Mouse (Mus musculus) regulatory T cell (primary cell): Measurements from ENCODE around the gene Pgbd5.

ENCODE experiments used
- in situ Hi-C: fragments of 300-600 bp; cut with MboI, MseI; formaldehyde crosslinking; loops from one replicate; pipeline ENCODE4 v1.15.1; 2025; ENCODE audit warnings: high pct_unique_total_duplicates

Pgbd5 gene

DNA sequence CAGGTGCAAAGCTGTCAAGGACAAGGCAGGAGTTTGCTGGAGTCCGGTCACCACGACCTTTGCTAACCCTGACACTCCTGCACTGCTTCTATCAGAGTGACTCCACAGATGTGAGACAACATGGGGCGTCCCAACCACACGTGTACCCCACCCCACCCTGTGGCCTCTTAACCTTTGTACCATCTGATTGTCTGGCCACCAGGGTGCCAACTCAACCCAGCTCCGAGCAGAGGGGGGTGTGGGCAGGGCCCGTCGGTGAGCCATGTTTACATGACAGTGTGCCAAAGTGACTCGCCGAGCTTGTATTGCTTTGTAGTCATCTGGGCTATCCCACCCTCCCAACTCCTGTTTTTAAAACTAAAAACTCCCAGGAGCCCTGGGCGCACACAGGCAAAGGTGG lies 94.4 kb downstream of the Pgbd5 start:
- in situ Hi-C loops: loop anchor here (10.0 kb wide), 1 partner anchor 1080 kb away; no protein-coding TSS in a partner anchor

DNA sequence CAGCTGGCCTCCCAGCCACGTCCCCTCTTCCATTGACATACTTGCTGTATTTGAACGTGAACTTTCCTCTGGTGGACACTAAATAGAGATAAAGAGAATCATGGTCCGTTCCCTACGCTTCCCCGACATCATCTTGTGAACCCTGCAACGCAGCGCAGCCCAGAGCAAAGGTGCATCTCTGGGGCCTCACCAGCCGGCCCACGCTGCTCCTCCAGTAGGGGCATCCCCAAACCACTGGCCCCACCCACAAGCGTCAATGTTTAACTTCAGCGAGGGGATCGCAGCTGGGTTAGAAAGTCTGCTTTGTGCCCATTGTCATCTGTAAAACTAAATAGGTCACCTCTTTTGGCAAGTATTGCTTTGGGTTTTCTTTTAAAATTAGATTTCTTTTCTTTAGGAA lies 95.5 kb downstream of the Pgbd5 start:
- in situ Hi-C loops: loop anchor here (10.0 kb wide), 1 partner anchor 1081 kb away; no protein-coding TSS in a partner anchor

DNA sequence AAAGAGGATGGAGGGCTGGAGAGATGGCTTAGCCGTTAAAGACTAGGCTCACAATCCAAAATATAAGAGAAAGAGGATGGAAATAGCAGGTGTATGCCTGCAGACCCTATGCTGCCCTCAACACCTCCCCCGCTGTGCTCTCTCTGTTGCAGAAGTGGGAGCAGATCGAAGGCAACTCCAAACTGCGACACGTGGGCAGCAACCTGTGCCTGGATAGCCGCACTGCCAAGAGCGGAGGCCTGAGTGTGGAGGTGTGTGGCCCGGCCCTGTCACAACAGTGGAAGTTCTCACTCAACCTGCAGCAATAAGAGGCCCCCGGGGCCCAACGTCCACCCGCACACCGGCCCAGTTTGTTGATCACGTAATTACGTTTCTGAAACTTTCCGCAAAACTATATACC lies 96.3 kb downstream of the Pgbd5 start:
- in situ Hi-C loops: loop anchor here (10.0 kb wide), 1 partner anchor 1082 kb away; no protein-coding TSS in a partner anchor

DNA sequence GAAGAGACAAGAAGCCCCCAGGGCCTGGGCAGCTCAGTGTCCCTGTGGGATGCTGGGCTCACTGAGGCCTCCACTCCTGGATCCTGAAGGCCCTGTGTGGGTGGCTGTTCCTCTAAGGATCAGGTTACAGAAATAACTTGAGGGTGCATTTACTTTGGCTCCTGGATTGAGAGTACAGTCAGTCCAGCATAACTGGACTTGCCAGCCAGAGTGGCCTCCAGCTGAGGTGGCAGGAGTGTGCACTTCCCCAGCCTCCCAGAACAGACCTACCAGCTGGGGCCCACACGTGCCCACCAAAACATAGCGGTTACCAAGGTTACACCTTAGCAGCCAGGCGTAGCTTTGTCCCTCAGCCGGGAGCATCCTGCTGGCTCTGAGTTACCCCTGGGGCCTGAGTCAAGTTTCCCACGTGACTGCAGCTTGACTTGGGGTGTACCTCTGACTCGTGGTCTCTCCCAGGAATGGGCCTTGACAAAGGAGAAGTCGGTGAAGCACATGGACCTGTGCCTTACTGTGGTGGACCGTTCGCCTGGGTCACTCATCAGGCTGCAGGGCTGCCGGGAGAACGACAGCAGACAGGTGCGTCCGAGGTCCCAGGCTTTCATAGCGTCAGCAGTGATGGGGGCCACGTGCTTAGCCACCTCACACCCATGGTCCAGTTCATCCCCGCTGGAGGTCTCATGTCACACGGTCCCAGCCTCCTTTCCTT lies 98.9 kb downstream of the Pgbd5 start:
- in situ Hi-C loops: loop anchor here (10.0 kb wide), 1 partner anchor 1084 kb away; no protein-coding TSS in a partner anchor

DNA sequence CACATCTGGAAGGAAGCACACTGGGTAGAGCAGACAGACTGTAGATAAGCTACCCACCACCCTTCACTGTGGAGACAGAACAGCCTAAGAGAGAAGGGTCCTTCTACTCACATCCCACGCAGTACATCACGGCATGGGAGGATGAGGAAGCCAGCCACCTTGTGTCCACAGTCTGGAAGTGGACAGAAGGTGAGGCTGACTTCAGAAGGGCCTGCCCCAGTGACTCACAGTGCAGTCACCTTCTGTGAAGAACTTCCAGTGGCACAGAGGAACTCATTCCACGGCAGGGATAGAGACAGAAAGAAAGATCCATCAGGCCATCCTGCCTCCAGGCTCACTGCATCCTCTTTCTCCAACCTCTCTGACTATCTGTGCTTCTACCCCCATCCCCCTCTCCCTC lies 99.7 kb downstream of the Pgbd5 start:
- in situ Hi-C loops: loop anchor here (10.0 kb wide), 1 partner anchor 1085 kb away; no protein-coding TSS in a partner anchor

DNA sequence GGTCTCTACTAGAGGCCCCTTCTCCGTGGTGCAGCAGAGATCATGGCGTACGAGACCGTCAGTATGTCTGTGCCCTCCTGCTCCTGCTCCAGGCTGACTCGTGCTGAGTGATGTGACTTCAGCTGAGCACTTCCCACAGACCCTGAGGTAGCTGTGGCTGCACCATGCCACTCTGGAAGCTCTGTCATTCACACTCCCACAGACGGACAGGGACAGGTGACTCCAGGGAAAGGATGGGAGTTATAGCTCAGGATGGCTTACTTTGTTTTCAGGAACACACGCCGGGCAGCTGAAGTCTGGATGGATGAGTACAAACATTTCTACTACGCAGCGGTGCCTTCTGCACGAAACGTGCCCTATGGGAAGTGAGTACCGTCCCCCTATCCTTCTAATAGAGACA lies 103.2 kb downstream of the Pgbd5 start:
- in situ Hi-C loops: no loop called here

DNA sequence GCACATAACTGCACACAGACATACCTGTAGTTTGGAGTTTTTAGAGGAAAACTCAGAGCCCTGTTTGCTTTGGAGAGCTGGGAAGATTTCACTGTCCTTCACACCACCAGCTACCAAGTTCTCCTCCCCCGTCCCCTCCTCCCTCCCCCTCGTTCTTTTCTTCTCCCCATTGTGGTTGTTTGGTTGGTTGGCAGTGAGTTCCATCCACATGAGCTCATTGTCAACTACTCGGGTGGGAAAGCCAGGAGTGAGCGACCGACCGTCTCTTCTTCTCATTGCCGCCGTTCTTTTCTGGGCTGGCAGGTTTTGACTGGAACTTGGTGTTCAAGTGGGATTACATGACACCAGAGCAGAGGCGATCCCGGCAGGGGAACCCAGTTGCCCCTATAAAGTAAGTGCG lies 107.8 kb downstream of the Pgbd5 start:
- in situ Hi-C loops: no loop called here

DNA sequence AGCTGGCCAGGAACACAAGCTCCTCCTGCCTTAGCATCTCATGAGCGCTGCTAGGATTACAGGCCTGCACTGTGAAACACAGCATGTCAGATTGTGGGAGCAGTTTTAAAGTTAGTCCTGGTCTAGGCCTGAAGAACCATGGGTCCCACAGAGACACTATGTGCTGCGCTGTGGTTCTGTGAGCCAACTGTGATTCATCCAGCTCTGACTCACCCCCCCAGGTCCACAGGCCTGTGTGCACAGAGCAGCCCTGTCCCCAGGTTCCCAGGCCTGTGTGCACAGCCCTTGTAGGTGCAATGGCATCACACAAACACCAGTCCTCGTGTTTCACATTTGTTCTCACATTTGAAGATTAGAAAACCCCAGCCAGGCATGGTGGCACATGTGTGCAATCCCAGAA lies 108.4 kb downstream of the Pgbd5 start:
- in situ Hi-C loops: no loop called here

DNA sequence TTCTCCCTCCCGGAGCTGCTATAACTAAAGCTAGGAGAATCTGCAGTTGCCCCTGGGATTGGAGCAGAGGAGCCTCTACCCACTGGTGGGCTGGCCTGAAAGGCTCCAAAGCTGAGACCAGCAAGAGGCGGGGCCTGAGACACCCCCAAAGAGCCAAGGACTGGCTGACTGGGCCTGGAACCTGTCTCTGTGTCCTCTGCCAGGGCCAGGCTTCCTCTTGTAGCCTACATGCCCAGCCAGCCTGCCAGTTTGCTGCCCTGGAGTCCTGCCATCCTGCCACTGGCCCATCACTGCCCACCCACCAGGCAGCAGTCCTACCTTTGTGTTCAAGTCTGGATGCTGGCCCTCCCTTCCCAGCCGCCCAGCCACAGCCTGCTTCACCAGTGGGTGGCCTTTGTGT lies 109.0 kb downstream of the Pgbd5 start:
- in situ Hi-C loops: no loop called here

DNA sequence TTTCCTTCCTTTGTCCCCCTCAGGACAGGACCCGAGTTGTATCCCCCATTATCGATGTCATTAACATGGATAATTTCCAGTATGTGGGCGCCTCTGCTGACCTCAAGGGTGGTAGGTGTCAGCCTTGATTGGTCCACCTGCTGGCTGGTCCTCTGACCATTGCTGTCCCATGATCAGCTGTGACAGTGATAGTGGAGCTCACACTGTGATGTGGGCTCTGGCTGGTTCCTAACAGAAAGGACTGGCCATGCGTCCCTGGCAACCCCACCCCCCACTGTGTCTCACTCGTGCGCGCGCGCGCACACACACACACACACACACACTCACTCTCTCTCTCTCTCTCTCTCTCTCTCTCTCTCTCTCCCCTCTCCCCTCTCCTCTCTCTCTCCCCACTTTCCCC lies 109.8 kb downstream of the Pgbd5 start:
- in situ Hi-C loops: no loop called here

DNA sequence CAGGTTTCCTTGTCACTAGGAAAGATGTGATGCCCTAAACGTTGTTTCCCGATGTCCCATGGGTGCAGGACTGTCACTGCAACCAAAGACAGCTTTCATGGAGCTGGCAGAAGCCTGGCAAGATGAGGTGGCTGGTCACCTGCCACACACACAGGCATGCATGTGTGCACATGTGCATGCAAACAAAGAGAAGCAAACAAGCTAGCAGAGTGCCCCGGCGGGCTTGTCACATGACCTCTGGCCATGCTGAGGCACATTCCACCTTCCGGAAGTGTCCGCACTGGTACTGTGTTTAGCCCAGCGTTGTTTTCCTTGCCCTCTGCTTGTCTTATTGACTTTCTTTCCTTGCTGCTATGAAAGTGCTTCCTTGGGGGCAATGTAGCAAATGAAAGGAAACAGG lies 111.2 kb downstream of the Pgbd5 start:
- in situ Hi-C loops: no loop called here

DNA sequence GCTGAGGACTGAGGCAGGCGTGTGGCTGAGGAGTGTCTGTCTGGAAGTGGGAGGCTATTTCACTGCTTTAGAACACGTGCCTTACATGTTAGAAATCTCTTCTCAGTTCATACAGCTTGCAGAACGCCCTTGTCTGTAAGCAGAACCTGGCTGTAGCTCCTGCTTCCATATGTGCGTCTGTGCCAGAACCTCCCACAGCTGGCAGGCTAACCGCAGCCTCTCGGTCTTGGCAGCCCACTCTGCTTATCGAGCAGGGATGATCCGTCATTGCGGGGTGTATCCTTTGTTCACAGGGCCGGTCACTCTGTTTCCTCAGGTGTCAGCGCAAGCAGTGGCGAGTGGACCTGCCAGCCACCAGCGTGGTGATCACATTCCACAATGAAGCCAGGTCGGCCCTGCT lies 116.1 kb downstream of the Pgbd5 start:
- in situ Hi-C loops: no loop called here

DNA sequence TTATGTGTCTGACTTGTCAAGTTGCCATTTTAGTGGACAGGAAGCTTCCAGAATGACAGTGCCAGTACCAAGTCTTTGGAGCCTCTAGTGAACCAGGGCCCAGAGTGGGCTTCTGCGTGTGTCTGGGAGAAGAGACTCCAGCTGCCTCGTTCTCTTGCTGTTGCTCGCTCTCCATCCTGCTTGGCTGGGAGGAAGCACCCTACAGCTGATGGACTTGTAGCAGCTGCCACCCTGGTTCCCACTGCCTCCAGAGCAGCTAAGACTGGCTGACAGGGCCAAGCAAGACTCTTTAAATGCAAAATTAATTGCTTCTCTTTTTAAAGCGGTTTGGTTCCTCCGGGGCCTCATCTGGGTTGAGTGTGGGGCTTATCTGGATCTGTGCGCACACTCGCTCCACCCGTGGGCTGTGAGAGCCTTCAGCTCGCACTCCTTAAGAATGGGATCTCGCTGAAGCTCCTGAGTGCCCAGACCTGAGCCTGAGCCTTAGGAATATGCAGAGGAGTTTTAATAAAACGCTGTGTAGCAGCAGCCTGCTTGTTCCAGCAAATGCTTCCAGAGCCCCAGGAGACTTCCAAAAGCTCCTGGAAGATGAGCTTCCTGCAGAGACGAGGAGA lies 118.1 kb downstream of the Pgbd5 start:
- in situ Hi-C loops: no loop called here

DNA sequence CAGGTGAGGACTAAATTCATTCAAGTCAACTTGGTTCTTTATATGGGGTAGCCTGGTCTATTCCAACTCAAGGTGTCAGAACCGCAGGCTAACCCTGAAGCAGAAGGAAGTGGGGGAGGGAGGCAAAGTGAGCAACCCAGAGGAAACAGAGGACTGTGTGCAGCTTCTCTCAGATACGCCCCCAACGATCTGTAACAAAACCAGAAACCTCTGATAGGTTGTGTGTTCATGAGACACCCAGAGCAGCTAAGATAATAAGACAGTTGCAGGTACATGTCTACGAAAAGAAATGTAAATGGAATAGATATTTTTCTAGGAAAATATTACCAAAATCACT lies 120.2 kb downstream of the Pgbd5 start:
- in situ Hi-C loops: no loop called here
